Mouse (Mus musculus): ENCODE data around the gene Rbm41. TPM values are rescaled to one million over a fixed set of nuclear protein-coding genes. Genes with fewer than 3 reads are reported as not detected.

The Rbm41 gene
- polyA plus RNA-seq (2014; fragmentation: Illumina TruSeq; extraction: RNeasy Lipid Tissue Mini Kit (QIAGEN cat#74804); ENCODE audit: low read depth, low replicate concordance): 6.5 TPM

GRCm38 (mm10) chrX:139997740-139998690, at the start of gene Rbm41:
Gene Rbm41, minus strand, starts transcription at chrX:139998595.

GRCm38 (mm10) chrX:139870938-139871791, 127.2 kb downstream of the Rbm41 start, which contains the start of gene Morc4:
Gene Morc4, minus strand, starts transcription at chrX:139871677.

Other genes with a start within 250 kb of the Rbm41 start
- not detected for gene Ripply1, start 216.2 kb downstream of the Rbm41 start, polyA plus RNA-seq (2014; fragmentation: Illumina TruSeq; extraction: RNeasy Lipid Tissue Mini Kit (QIAGEN cat#74804); ENCODE audit: low read depth, low replicate concordance)
- gene Cldn2, start 197.8 kb downstream of the Rbm41 start, polyA plus RNA-seq (2014; fragmentation: Illumina TruSeq; extraction: RNeasy Lipid Tissue Mini Kit (QIAGEN cat#74804); ENCODE audit: low read depth, low replicate concordance): not detected
- gene Morc4, start 126.9 kb downstream of the Rbm41 start, polyA plus RNA-seq (2014; fragmentation: Illumina TruSeq; extraction: RNeasy Lipid Tissue Mini Kit (QIAGEN cat#74804); ENCODE audit: low read depth, low replicate concordance): 5.1 TPM
- gene Nup62cl, start 64.1 kb upstream of the Rbm41 start, polyA plus RNA-seq (2014; fragmentation: Illumina TruSeq; extraction: RNeasy Lipid Tissue Mini Kit (QIAGEN cat#74804); ENCODE audit: low read depth, low replicate concordance): not detected
- gene Pih1h3b, start 64.3 kb upstream of the Rbm41 start, polyA plus RNA-seq (2014; fragmentation: Illumina TruSeq; extraction: RNeasy Lipid Tissue Mini Kit (QIAGEN cat#74804); ENCODE audit: low read depth, low replicate concordance): not detected

Data from heart, adult 10 weeks (tissue).